Mouse (Mus musculus) cerebellum, postnatal 25 days (tissue): Measurements from ENCODE around the gene Atp6v0a2.
"Not testable (repeated sequence)": the region's sequence is repeated elsewhere in the genome, so short reads cannot be mapped to it uniquely, and the experiment has no call there.

ENCODE experiments used
- DNase-seq, 2 experiments: peaks; one replicate each; pipeline ENCODE4 v3.0.0; 2021; ENCODE audit warnings: mixed read lengths in 2 of 2

Atp6v0a2 gene

DNA sequence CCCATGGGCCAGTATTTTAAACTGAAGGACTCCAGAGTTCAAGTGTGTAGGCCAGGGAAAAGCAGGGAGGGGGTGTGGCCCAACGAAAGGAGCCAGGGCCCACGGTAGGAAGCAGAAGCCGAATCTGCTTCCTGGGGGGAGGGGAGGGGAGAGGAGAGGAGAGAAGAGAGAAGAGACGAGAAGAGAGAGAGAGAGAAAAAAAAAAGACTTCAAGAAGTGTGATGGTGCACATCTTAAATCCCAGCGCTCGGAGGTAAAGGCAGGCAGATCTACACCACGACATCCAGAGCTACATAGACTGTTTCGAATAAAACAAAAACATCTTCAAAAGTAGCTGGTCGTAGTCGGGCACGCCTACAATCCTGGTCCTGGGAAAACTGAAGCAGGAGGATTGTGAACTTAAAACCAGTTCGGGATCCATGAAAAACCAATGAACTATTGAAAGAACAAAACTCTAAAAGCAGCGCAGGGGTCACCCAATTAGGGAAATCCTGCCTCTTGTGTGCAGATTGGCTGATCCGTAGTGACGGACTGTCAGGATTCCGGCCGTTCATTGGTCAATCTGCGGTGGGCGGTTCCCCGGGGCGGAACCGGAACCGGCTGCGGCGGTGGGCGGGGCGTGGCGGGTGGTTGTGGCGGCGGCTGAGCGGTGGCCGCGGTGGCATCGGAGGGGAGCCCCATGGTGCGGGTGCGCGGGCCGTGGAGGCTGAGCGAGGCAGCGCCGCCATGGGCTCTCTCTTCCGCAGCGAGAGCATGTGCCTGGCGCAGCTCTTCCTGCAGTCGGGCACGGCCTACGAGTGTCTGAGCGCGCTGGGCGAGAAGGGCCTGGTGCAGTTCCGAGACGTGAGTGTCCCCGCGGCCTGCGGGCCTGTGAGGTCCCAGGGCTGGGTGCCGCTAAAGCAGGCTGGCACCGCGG, at the start of gene Atp6v0a2:
Atp6v0a2 (plus strand) TSS at position 129 of the 916 bp plus-strand sequence.
- peak; percentile 95 to 98 for DNase-seq

DNA sequence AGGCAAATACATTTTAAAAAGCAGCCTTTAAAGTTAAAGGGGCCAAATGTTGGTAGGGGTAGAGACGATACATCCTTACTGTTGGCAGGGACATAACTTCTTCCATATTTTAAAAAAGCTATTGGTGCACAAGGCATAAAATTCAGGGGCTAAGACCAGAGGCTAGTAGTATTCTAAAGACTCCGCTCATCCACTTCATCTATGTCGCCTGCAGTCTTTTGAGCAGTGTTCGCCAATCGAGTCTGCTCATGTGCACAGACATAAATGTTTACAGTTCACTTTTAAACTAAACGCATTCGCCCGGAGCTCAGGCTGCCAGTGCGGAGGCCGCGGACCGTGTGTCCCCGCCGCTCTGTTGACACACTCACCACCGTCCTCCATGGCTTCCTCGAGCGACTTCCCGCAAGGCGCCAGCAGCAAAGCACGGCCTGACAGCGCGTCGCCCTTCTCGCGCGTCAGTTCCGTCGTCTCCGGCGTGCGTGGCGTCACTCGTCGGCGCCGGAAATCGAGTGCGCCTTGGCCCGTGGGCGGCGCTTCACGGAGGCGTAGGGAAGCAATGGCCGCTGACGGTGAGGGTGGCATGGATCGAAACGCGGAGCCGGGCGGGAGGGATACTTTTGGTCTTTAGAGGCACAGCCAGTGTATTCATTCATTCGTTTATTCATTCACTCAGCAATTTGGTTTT, 49.6 kb upstream of the Atp6v0a2 start, which contains the start of the genes Eif2b1 and Gtf2h3:
Eif2b1 (minus strand) TSS at position 499 of the 685 bp plus-strand sequence.
Gtf2h3 (plus strand) TSS at position 508 of the 685 bp plus-strand sequence.
- DNase-seq = peak; percentile 97 to 98

DNA sequence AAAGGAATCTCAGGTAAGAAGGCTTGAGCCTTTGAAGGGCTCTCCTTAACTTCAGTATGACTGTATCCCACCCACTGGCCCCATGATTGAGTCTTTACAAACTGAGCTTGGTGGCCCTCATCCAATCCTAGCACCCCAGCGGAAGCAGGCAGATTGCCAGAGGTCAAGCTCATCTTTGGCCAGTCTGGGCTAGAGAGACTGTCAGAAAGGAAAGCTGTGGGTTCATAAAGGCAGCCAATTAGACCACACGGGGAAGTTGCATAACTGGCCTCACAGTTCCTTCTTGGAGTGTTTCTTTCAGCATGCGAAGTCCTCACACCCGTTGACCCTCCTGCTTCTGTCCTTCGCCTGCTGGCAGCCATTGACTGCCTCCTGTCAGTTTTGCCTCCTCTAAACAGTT, 45.9 kb upstream of the Atp6v0a2 start:
- no peak for DNase-seq

DNA sequence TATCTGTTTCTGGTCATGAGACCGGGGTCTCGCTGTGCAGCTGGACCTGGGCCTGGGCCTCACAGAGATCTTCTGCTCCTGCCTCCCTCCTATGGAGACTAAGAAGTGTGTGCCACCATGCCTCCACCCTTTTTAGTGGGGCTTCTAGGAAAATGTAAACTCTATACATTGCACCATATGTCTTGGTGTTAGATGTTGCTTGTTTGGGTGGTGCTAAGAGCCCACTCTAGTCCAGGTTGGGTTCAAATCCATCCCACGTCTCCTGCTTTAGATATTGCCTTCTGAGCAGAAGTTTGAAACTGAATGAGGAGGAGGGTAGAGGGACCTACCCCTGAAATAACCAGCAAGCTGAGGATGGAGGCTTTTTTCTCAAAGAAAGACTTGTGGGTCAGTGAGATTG, 35.6 kb upstream of the Atp6v0a2 start:
- no peak for DNase-seq

DNA sequence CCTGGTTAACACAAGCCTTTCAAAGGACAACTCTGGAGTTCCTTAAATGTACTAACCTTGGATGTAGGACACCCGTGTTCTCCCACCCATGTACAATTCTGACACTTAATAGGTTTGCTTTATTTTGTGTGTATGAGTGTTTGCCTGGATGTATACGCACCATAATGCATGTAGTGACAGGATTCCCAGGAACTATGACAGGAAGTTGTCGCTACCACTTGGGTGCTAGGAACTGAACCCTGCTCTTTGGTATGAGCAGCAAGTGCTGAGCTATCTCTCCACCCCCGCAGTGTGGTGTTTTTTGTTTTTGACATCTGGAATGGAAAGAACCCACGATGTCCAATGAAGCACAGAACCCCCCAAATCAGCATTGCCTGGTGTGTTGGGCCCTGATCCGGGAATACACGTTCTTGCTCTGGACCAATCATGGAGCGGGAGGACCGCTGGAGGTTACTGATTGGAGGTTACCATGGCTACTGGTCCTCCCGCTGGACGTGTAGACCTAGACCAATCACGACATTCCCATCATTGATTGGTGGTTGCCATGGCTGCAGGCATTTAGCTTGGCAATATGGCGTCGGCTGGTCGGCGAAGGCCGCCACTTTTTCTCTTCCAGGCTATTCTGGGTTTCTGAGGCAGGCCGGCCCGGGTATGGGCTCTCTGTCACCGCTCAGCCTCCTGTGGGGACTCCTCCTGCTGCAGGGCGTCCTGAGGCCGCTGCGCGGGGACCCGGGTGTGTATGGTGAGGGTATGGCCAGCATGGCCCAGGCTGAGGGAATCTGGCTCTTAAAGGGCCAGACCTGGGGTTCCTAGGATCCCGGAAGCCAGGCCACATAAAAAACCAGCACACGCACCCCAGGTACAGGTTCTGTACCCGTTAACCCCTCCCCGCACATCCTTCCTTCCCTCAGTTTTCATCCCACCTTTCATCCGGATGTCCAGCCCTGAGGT, 29.9 kb upstream of the Atp6v0a2 start:
- peak; percentile 90 to 93 for DNase-seq

DNA sequence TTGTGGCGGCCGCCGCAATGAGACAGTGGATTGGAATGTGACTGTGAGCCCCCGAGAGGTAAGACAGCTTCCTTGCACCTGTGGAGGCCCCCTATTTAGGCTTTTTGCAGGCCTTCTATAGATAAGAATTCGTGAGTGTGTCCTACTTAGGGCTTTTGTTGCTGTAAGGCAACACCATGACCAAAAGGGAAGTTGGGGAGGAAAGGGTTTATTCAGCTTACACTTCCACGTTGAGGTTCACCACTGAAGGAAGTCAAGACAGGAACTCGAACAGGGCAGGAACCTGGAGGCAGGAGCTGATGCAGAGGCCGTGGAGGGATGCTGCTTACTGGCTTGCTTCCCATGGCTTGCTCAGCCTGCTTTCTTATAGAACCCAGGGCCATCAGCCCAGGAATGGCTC, 28.6 kb upstream of the Atp6v0a2 start:
- DNase-seq = not testable (repeated sequence)

DNA sequence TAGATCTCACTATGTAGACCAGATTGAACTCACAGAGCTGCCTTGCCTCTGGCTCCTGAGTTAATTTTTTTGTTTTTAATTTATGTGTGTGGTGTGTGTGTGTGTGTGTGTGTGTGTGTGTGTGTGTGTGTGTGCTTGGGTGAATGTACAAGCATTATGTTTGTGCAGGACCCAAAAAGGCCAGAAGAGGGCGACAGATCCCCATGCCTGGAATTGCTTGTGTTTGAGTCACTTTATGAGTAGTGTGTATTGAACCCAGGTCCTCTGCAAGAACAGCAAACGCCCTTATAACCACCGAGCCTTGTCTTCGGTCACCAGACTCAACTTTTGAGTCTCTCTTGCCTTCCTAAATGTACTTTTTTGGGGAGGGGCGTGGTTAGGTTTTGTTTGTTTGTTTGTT, 26.0 kb upstream of the Atp6v0a2 start:
- DNase-seq = peak; percentile 60 to 74

DNA sequence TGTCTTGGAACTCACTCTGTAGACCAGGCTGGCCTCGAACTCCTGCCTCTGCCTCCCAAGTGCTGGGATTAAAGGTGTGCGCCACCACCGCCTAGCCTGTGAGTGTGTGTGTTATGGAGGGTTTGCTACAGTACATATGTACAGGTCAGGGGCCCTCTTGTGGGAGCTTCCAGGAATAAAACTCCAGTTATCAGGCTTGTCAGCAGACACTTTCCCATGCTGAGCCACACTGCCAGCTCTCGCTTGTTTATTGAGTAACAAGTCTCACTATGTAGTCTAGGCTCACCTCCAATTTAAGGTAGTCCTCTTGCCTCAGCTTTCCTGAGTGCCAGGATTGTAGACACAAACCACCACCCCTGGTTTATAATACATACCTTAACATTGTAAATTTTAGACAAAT, 24.1 kb upstream of the Atp6v0a2 start:
- DNase-seq = no peak

DNA sequence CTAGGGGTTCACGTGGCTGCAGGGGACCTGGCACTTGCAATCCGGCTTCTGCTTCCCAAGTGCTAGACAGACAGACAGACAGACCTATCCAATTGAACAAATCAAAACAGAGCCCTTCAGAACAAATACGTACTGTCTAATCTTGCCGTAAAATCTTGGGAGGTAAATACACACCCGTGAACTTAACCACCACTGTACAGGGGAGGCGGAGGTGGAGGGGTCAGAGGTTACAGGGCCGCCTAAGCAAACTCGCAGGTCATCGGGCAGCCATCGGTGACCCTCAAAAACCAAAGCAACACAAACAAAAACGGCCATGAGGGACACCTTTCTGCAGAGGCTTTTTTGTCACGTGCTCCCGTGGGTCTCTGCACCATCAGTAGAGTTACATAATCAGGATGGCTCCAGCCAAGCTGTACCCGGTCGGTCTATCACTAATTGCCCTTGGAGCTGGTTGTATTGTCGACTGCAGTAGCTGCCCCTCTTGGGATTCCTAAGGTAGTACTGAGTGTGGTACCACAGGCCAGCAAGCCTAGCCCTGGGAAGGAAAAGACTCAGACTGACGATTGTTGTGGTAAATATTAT, 23.2 kb upstream of the Atp6v0a2 start:
- no peak for DNase-seq

DNA sequence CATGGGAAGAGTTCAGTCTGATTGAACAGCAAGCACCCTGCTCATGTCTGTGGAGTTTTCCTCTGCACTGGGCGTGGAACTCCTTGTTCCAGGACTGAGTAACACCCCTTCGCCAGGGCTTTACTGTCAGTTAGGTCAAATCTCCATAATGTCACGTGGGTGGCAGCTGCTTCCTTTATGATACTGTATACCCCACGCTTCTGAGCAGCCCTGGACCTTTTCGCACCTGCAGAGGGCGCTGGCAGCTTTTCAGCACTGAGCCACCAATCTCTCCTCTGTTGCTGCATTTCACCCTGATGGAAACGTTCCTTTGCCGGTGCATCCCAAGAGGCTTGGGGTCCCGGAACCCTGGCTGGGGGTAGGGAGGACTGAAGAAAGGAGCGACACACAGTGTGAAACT, 17.4 kb upstream of the Atp6v0a2 start:
- DNase-seq = no peak

DNA sequence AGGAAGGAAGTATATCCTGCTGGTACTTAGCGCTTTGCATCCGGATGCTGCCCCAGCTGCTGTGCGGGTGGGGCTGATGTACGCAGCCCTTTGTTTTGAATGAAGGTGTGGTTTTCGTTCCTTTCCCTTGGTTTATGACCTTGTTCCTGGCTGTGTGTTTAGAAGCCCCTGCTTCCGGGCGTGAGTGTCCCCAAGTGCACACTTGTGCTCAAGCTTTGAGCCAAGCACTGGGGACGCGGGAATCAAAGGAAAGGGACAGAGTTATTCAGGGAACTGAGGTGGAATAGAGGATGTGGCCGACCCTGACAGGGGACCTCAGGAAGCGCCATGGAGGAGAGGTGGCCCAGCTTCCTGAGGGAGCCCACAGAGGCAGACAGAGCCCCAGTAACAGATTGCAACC, 13.7 kb upstream of the Atp6v0a2 start:
- DNase-seq = no peak

DNA sequence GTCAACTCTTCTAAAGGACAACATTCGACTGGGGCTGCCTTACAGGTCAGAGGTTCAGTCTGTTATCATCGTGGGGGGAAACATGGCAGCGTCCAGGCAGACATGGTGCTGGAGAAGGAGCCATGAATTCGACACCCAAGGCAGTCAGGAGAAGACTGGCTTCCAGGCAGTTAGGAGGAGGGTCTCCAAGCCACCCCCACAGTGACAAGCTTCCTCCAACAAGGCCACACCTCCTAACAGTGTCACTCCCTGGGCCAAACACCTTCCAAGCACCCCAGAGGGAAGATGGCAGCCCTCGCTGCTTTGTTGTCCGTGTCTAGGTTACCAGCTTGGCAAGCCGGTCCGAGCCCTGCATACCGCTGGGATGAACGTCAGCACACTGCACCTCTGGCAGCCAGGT, 9.7 kb upstream of the Atp6v0a2 start:
- no peak for DNase-seq

DNA sequence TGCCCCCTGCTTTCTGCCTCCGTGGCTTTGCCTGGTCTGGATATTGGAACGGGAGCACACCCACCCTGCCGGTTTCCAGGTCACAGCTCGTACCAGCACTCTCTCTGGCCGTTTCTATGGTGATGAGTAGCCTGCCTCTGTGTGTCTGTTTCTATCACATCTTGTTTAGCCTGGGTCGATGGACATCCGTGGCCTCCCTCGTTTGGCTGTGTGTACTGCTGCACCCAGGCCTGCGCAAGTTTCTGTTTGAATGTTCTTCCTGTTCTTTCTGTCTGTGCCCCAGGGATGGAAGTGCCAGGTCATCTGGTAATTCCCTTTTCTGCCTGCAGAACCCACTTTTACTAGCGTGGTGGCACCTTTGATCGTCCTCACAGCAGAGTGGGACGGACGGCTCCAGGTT, 7.0 kb upstream of the Atp6v0a2 start:
- no peak for DNase-seq

DNA sequence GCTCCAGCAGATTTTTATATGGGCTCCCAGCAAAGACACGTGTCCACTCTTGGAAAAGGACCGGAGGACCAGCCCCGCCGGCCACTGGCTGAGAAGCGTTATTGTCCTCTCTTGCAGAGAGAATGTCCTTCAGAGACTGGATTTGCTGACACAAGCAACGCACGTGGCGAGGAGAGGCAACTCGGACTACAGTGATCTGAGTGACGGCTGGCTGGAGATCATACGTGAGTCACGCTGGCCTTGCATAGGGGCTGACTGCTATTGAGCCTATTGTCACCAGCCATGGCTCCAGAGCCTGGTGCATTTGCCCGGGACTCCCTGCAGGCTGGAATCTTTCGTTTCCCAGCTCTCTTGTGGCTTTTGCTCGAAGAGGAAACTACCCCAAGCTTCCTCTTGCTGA, 5.5 kb upstream of the Atp6v0a2 start:
- DNase-seq = no peak

DNA sequence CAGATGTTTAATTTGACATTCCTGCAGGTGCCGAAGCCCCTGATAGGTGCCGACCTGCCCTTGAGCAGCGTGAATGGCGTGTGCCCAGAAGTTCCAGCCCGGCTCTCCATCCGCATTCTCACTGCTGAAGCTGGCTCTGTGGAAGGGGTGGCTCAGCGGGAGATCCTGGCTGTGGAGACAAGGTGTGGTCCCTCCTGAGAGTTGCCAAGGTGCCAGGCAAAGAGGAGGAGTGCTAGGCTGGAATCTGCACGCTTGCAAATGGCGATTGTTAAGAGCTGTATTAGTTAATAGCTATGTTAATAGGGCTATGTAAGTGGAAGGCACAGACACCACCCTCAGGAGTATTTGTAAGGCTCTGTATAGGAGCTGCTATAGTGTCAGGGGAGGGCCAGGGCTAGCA, 4.1 kb upstream of the Atp6v0a2 start:
- DNase-seq = no peak

DNA sequence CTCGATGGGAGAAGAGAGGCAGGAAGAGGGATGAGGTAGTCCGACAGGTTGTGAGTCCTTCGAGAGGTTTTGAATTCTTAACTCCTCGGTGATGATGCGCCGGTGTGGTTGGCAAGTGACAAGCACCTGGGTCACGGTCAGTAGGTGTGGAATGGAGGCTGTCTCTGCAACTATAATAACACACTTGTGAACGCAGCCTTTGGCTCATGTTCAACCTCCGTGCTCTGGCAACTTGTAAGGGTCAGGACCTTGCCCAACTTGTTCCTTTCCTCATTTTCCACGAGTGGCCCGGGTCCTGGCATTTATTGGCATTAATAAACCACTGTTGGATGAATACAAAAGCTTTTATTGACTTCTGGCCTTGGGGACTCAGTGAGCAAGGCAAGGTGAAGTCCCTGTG, 1.3 kb downstream of the Atp6v0a2 start:
- peak in 1 of 2 experiments; percentile 17 for DNase-seq

DNA sequence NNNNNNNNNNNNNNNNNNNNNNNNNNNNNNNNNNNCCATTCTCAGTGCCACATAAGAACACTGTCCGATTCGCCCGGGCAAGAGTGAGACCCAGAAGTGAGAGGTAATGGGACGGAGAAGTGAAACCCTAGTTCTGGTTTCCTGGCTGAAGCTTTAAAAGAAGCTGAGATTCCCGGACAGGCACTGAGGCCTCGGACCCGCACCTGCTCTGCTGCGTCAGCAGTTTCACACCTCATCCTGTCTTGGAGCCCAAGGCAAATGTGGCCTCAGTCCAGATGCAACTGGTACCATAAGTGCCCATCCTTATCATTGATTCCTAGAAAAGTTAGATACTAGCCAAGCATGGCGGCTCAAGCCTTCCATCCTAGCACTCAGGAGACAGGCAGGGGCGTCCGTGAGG, 3.3 kb downstream of the Atp6v0a2 start:
- DNase-seq = no peak

DNA sequence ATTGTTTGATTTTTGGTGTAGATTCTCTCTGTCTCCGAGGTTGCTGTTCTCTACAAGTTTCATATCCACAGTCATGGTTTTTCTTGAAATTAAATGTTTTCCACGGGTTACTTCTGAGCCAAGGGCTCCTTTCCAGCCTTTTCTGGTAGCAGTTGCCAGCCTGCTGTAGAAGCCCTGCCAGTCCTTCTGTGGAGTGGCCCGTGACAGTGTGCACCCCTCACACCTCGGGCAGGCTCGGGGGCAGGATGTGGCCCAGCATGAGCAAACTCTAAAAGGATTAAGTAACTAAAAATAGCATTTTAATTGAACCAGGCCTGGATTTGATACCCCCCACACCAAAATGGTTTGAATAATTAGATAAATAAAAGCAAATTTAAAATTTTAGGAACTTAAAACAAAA, 4.1 kb downstream of the Atp6v0a2 start:
- peak in 1 of 2 experiments; percentile 51 for DNase-seq

DNA sequence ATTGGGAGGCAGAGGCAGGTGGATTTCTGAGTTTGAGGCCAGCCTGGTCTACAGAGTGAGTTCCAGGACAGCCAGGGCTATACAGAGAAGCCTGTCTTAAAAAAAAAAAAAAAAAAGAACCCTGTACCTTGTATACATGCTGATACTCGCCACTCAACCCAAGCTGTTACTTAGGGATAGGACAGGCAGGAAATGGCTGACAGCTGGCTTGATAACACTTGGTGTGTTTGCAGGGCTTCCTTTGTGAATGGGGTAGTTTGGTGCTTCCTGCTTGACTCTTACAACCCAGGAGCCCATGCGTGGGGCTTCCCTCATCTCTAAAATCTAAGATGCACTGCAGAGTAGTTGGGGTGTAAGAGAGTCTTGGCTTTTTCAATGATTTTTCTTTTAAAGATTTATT, 5.0 kb downstream of the Atp6v0a2 start:
- no peak for DNase-seq

DNA sequence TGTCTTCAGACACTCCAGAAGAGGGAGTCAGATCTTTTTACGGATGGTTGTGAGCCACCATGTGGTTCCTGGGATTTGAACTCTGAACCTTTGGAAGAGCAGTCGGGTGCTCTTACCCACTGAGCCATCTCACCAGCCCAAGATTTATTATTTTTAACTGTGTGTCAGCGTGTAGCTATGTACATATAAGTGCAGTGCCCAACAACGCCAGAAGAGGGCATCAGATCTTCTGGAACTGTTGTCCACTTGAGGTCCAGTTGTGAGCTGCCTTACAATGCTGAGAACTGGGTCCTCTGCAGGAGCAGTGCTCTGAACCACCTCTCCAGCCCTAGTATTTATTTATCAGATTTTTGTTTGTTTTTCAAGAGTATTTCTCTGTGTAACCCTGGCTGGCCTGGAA, 6.7 kb downstream of the Atp6v0a2 start:
- peak in 1 of 2 experiments; percentile 58 for DNase-seq

DNA sequence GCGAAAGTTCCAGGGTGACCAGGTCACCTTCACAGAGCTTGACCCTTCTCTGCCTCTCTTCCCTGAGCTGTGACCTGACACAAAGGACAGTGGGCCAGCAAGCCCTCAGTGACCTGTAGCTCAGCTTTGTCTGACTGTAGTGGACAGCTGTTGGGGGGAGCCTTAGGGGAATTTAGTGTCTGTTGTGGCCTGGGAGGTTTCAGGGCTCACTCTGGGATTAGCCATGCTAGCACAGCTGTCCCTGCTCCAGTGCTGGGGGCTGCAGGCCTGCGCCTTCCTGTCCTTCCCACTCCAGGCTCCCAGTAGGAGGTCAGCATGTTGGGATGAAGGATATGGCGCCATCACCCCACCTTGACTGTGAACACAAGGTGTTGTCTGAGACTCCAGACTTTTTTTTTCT, 7.8 kb downstream of the Atp6v0a2 start:
- no peak for DNase-seq

DNA sequence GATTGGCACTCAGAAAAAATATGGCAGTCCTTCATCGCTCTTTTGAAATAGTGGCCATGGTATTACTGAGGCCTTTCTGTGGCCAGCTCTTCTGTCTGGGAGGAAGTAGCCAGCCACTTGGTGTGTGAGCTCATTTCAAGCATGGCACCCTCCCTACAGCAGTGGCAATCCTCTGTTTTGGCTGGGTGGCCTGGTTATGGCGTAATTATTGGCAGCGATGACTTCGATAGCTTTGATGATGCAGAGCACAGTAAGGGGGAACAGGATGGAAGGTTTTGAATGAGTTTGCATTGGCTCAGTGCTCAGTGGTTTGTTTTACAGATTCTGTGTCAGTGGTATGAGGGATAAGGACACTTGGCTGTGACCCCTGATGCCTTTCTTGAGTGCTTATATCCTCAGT, 8.3 kb downstream of the Atp6v0a2 start:
- DNase-seq = no peak
